Mouse (Mus musculus) liver, postnatal 0 days (tissue): ENCODE data around the gene Rsph9.

Experiments
- CTCF ChIP-seq: sonication (generic); IDR thresholded peaks from 2 replicates; pipeline ENCODE4 v1.5.1; 2016; ENCODE audit warnings: antibody characterized with exemption, low read depth
- EP300 ChIP-seq: IDR thresholded peaks from 2 replicates; pipeline ENCODE4 v1.6.1; 2016; ENCODE audit warnings: antibody characterized with exemption, low read depth, mild to moderate bottlenecking

GRCm38 (mm10) chr17:46127814-46128493 lies 16.1 kb downstream of the Rsph9 start:
- TF ChIP-seq EP300 (no peak), CTCF (no peak)
